Mouse (Mus musculus): ENCODE results near the gene Tagln.

DNA sequence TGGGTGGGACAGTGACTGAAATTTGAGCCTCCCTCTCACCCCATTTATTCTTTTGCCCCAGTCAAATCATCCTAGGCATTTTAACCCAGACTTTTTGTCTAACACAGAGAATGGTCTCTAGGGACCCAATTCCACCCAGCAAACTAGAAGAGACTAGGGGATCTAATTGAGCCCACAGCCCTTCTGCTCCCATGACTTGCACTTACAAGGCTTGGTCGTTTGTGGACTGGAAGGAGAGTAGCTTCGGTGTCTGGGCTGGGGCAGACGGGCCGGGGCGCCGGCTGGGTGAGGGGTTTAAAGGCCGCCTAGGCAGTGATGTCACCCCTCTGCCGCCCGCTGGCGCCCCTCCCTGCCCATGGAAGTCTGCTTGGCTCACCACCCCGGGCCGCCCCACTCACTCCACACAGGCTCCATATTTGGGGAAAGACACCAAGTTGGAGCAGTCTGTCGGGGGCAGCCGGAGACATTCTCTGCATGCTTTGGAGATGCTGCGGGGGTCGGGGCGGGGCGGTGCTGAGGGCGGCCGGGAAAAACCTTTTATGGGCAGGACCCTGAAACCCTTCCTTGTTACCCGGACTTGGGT lies at the start of gene Tagln:
- TF ChIP-seq POLR2A (IDR thresholded peaks at IDR 0.05; ENCODE audit: low read depth, low read length) (no peak), CTCF (IDR thresholded peaks at IDR 0.05; ENCODE audit: extremely low read depth, insufficient read length, insufficient replicate concordance, low read depth, low read length) (no peak)
